Mouse (Mus musculus) small intestine, adult 2 months (tissue): ENCODE measurements around the gene Rnf138rt1.

Experiments used
- CTCF ChIP-seq: fragments of 200-500 bp; IDR thresholded peaks from 2 replicates; pipeline ENCODE4 v1.5.1; 2012; ENCODE audit warnings: low read depth, mild to moderate bottlenecking, control low read depth, inconsistent platforms, low read length, moderate library complexity, mixed read lengths; ENCODE audit not compliant: insufficient replicate concordance, insufficient read length; ENCODE audit errors: extremely low read depth
- POLR2A ChIP-seq: fragments of 200-500 bp; IDR thresholded peaks from 2 replicates; pipeline ENCODE4 v1.6.1; 2012; ENCODE audit warnings: low read depth, mild to moderate bottlenecking, control low read depth, inconsistent platforms, low read length, moderate library complexity

DNA sequence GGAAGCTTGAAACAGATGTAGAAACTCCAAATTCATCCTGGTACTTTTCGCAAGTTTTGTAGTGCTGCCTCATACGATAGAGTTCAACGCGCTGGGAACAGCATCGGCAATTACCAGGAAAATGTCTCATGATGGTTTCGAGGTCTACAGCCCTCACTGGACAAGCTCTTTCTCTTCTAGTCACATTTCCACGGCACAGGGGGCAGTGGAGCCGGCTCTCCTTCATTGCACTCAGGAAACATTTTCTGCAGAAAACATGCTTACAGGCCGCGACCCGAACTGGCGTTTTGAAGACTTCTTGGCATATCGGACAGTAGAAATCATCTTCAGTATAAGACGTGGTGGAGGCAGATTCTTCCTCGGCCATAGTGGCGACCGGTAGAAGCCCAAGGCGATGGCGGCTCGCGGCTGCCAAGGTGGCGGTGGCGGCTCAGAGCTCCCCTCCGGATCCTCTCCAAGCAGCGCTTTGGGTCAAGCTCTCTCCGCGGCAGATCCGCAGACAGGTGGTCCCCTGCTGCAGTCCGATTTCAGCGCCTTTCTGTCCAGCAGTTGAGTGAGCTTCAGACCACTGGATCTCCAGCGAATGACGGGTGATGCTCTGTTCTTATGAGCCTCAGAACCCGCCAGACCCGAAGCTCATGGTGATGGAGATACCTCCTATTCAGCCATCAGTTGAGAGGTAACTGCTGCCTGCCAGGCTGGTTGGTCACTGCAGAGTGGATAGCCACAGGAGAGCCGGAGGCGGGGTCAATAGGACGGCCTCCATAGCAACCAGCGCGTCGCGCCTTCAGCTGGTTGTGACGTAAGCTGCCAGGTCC lies at the start of gene Rnf138rt1:
- TF ChIP-seq POLR2A (no peak), CTCF (no peak)
